Mouse (Mus musculus) ES-Bruce4 (cell line): ENCODE measurements at regions not wholly inside any gene's neighbourhood (a gene's known extent, or its start where the extent isn't known, plus 50 kb on each side); places are given as distances from the start of the nearest gene placed in this dataset.

Experiments used
- H3K27ac ChIP-seq: 2 replicates; pipeline ENCODE4 v1.5.1; 2012; ENCODE audit warnings: low read length, inconsistent platforms; ENCODE audit not compliant: insufficient read depth
- H3K27me3 ChIP-seq: 2 replicates; pipeline ENCODE4 v1.6.1; 2012; ENCODE audit warnings: mild to moderate bottlenecking, low read length, inconsistent platforms; ENCODE audit not compliant: control insufficient read depth, poor library complexity, insufficient read depth, severe bottlenecking
- H3K36me3 ChIP-seq: 2 replicates; pipeline ENCODE4 v1.6.1; 2012; ENCODE audit warnings: inconsistent platforms, mild to moderate bottlenecking, low read length, moderate library complexity; ENCODE audit not compliant: control insufficient read depth, poor library complexity, insufficient read depth, severe bottlenecking
- H3K4me1 ChIP-seq: one replicate; pipeline ENCODE4 v1.8.1; 2011; ENCODE audit warnings: low read length; ENCODE audit not compliant: control insufficient read depth, insufficient read depth
- H3K4me3 ChIP-seq: 2 replicates; pipeline ENCODE4 v1.5.1; 2011; ENCODE audit warnings: low read depth, mild to moderate bottlenecking, low read length
- H3K9ac ChIP-seq: 2 replicates; pipeline ENCODE4 v1.6.1; 2012; ENCODE audit warnings: low read depth, mild to moderate bottlenecking, inconsistent platforms; ENCODE audit not compliant: poor library complexity, severe bottlenecking
- H3K9me3 ChIP-seq: replicated peaks from 2 replicates; pipeline ENCODE4 v1.6.1; 2012; ENCODE audit warnings: mild to moderate bottlenecking, low read length, inconsistent platforms; ENCODE audit not compliant: control insufficient read depth, poor library complexity, insufficient read depth, severe bottlenecking
- CTCF ChIP-seq: IDR thresholded peaks from one replicate; pipeline ENCODE4 v1.8.1; 2011; ENCODE audit warnings: low read depth, low read length
- EP300 ChIP-seq: IDR thresholded peaks from 2 replicates; pipeline ENCODE4 v1.6.1; 2011; ENCODE audit warnings: low read depth, low read length; ENCODE audit not compliant: insufficient read depth
- POLR2A ChIP-seq: IDR thresholded peaks from one replicate; pipeline ENCODE4 v1.8.1; 2011; ENCODE audit warnings: low read length; ENCODE audit not compliant: insufficient read depth

DNA sequence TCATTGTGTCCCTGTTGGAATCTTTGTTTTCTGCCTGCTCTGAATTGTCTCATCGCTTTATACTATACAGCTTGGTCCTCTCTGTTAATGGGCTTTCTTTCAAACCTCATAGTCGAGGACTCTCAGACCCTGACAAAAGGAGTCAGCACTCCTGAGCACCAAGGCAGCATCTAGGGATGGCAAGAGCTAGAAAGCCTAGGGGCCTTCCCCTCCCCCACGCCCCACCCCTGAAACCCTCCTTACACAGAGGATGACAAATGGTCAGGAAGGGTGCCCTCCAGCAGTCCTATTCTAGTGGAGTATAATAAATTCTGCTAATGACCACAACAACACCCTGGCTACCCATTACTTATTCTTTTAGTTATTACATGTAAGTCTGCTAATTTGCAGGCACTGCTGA is 74.4 kb downstream of the Tbx19 start:
- Histone ChIP-seq H3K36me3 (no peaks in the 10 kb centered on the region), H3K27me3 (no peaks in the 10 kb centered on the region), H3K4me3 (no peak overlapping the region), H3K9me3 (no peaks in the 10 kb centered on the region), H3K27ac (no peak overlapping the region), H3K9ac (no peak overlapping the region), H3K4me1 (no peaks in the 10 kb centered on the region)
- TF ChIP-seq POLR2A, result no peak
- TF ChIP-seq EP300, result no peak
- no peak for TF ChIP-seq CTCF

DNA sequence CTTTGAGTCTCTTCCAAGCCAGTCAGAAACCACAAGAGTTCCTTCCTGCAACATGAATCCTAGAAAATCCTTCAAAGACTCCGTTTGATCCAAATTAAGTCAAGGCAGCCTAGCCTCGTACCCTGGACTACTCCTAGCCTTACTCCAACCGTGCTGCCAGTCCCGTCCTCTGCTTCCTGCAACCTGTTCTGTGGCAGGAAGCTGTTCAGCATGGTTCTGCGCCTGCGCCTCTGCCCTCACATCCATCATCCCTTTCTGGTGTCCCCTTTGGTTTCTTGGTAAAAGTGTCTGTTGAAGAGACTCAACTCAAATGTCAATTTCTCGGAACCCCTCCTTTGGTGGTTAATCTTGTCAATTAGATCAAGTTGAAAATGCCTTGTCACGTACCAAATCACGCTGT is 75.8 kb downstream of the Tbx19 start:
- H3K27me3 ChIP-seq, result no peaks in the 10 kb centered on the region
- no peak for TF ChIP-seq CTCF
- TF ChIP-seq POLR2A, result no peak
- no peak for TF ChIP-seq EP300
- H3K27ac ChIP-seq, result no peak overlapping the region
- H3K4me3 ChIP-seq, result no peak overlapping the region
- no peaks in the 10 kb centered on the region for H3K36me3 ChIP-seq
- H3K9me3 ChIP-seq, result no peaks in the 10 kb centered on the region
- H3K4me1 ChIP-seq, result no peaks in the 10 kb centered on the region
- no peak overlapping the region for H3K9ac ChIP-seq

DNA sequence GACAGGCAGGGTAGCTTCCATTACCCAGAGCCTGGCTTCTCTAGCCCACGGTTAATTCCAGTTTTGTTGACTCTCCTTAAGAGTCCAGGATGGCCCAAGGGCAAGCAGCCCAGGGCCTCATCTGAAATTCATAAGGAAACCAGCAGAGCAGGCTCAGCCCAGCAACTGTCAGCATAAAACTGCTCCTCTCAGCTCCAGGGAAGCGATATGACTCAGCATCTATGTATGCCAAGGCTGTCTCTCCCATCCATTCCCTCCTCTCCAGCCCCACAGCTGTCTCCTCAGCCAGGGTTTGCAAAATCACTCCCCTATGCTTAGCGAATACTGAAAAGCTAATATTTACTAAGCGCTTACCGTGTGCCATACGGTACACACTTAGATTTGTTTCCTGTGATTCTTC is 76.4 kb downstream of the Tbx19 start:
- H3K9ac ChIP-seq, result no peak overlapping the region
- no peaks in the 10 kb centered on the region for H3K4me1 ChIP-seq
- TF ChIP-seq EP300 (no peak), POLR2A (no peak), CTCF (no peak)
- no peak overlapping the region for H3K27ac ChIP-seq
- no peaks in the 10 kb centered on the region for H3K27me3 ChIP-seq
- H3K4me3 ChIP-seq, result no peak overlapping the region
- no peaks in the 10 kb centered on the region for H3K9me3 ChIP-seq
- no peaks in the 10 kb centered on the region for H3K36me3 ChIP-seq

DNA sequence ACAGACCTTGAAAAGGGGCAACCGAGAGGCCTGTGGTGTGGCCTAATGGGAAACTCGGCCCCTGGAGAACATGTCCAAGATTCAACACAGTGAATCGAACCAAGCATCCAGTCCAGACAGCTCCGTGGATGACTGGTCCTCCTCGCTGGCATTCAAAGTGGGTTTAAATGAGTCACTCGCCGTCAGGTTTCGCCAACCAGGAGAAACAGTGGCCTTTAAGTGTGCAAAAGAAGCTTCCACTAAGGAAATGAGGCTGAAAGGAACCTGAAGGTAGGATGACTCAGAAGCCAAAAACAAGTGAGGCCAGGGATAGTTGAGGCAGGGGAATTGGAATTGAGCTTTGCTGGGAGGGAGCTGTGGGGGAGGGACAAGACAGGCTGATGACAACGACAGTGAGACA is 80.2 kb downstream of the Tbx19 start:
- Histone ChIP-seq H3K9me3 (no peaks in the 10 kb centered on the region), H3K27ac (no peak overlapping the region), H3K36me3 (no peaks in the 10 kb centered on the region), H3K4me1 (no peaks in the 10 kb centered on the region), H3K27me3 (no peaks in the 10 kb centered on the region), H3K4me3 (no peak overlapping the region), H3K9ac (no peak overlapping the region)
- TF ChIP-seq POLR2A (no peak), CTCF (no peak), EP300 (no peak)

DNA sequence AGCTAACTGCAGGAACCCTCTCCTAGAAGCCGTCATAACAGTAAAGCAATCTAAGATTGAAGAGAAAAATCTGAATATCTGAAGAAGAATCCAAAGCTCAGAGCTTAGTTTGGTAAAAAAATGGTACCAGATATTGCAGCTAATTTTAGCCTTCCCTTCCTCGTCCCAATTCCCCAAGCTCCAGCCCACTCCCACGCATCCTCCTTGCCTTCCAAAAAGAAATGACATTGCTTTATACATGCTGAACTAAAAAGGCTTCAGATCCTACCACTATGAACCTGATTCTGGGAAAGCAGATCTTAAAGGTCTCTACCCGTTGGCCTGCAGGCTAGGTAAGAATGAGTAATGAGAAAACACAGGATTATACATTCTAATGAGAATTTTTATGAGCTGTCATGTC is 83.3 kb downstream of the Tbx19 start:
- Histone ChIP-seq H3K27me3 (no peaks in the 10 kb centered on the region), H3K36me3 (no peaks in the 10 kb centered on the region), H3K9me3 (no peaks in the 10 kb centered on the region), H3K4me1 (no peaks in the 10 kb centered on the region), H3K27ac (no peak overlapping the region), H3K9ac (no peak overlapping the region), H3K4me3 (no peak overlapping the region)
- TF ChIP-seq CTCF, result no peak
- no peak for TF ChIP-seq POLR2A
- no peak for TF ChIP-seq EP300

DNA sequence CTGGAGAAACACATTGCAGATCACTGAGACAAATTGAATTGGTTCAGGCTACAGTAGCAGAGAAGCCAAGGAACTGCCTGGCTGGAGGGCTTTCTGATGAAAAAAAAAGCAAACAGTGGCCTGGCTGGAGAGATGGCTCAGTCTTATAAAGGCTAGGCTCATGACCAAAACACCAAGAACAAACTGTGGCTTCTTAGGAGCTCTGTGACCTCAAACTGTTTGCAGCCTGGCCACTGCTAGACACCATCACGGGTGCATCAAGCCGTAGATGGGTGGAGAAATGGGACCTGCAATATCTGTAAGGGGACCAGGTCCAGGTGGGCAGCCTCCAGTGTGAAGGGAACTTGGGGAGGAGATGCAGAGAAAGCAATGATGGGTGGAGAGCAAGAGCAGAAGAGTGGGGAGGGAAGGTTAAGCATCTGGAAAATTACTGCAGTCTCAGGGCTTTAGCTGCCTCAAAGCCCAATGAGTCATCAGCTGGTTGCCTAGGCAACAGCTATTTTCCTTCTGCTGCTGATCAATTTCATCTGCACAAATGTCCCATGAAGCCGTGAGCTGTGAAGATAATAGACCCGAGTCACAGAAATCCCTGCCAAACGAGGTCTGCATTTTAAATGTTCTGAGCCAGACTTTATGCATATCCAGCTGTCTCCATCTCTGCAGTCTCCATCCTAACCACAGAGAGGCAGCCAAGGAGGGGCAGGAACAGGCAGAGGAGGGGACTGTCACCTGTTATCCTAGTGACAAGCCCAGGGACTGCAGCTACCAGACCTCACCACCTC is 85.1 kb downstream of the Tbx19 start:
- TF ChIP-seq EP300 (no peak), CTCF (no peak), POLR2A (no peak)

More for the DNA sequence above, 85.1 kb downstream of the Tbx19 start:
- Histone ChIP-seq H3K36me3 (no peaks in the 10 kb centered on the region), H3K9ac (no peak overlapping the region), H3K9me3 (no peaks in the 10 kb centered on the region), H3K27me3 (no peaks in the 10 kb centered on the region), H3K4me1 (no peaks in the 10 kb centered on the region), H3K27ac (no peak overlapping the region), H3K4me3 (no peak overlapping the region)
